Mouse (Mus musculus) liver, embryonic 14.5 days (tissue): ENCODE results near the gene Slc35b2.

Experiments used
- CTCF ChIP-seq: IDR thresholded peaks from 2 replicates; pipeline ENCODE4 v1.5.1; 2016; ENCODE audit warnings: antibody characterized with exemption, low read depth, control low read depth
- EP300 ChIP-seq: IDR thresholded peaks from 2 replicates; pipeline ENCODE4 v1.6.1; 2016; ENCODE audit warnings: antibody characterized with exemption, low read depth

GRCm38 (mm10) chr17:45586449-45586837 is 22.8 kb downstream of the Slc35b2 start:
- TF ChIP-seq CTCF: peak; percentile 86
- TF ChIP-seq EP300: no peak
